Mouse (Mus musculus): ENCODE results near the gene Rcn3. TPM values are rescaled to one million over a fixed set of nuclear protein-coding genes. Genes with fewer than 3 reads are reported as not detected.

Gene Rcn3
- polyA plus RNA-seq (2014; fragmentation: Illumina TruSeq; extraction: RNeasy Lipid Tissue Mini Kit (QIAGEN cat#74804); ENCODE audit: low replicate concordance): not detected

GRCm38 (mm10) chr7:45092048-45092447, at the start of gene Rcn3:
Rcn3 (minus strand) TSS chr7:45092221.

GRCm38 (mm10) chr7:45135993-45136567, 44.1 kb upstream of the Rcn3 start, which contains the start of the genes Gm45713 and Flt3l:
Gm45713 (minus strand) TSS chr7:45136231.
Flt3l (minus strand) TSS chr7:45136432.

GRCm38 (mm10) chr7:45128624-45129246, 36.7 kb upstream of the Rcn3 start, which contains the start of gene Rpl13a:
Rpl13a (minus strand) TSS chr7:45128761.

GRCm38 (mm10) chr7:45124224-45125143, 32.5 kb upstream of the Rcn3 start, which contains the start of gene Rps11:
Rps11 (minus strand) TSS chr7:45124439.

GRCm38 (mm10) chr7:45103652-45104180, 11.7 kb upstream of the Rcn3 start, which contains the start of gene Fcgrt:
Fcgrt (minus strand) TSS chr7:45103851.

GRCm38 (mm10) chr7:45062239-45062835, 29.7 kb downstream of the Rcn3 start, which contains the start of the genes Nosip and Prrg2:
Nosip (plus strand) TSS chr7:45062429.
Prrg2 (minus strand) TSS chr7:45062677.

GRCm38 (mm10) chr7:45052862-45053116, 39.2 kb downstream of the Rcn3 start, which contains the start of gene Prr12:
Prr12 (minus strand) TSS chr7:45052881.

Other genes starting within 250 kb of the Rcn3 start
- gene Akt1s1, start 243.2 kb downstream of the Rcn3 start, polyA plus RNA-seq (2014; fragmentation: Illumina TruSeq; extraction: RNeasy Lipid Tissue Mini Kit (QIAGEN cat#74804); ENCODE audit: low replicate concordance): 1.1 TPM
- gene Tbc1d17, start 243.1 kb downstream of the Rcn3 start, polyA plus RNA-seq (2014; fragmentation: Illumina TruSeq; extraction: RNeasy Lipid Tissue Mini Kit (QIAGEN cat#74804); ENCODE audit: low replicate concordance): not detected
- gene Pnkp, start 235.1 kb downstream of the Rcn3 start, polyA plus RNA-seq (2014; fragmentation: Illumina TruSeq; extraction: RNeasy Lipid Tissue Mini Kit (QIAGEN cat#74804); ENCODE audit: low replicate concordance): not detected
- gene Ptov1, start 222.4 kb downstream of the Rcn3 start, polyA plus RNA-seq (2014; fragmentation: Illumina TruSeq; extraction: RNeasy Lipid Tissue Mini Kit (QIAGEN cat#74804); ENCODE audit: low replicate concordance): not detected
- gene Med25, start 199.5 kb downstream of the Rcn3 start, polyA plus RNA-seq (2014; fragmentation: Illumina TruSeq; extraction: RNeasy Lipid Tissue Mini Kit (QIAGEN cat#74804); ENCODE audit: low replicate concordance): 1.3 TPM
- gene Fuz, start 196.1 kb downstream of the Rcn3 start, polyA plus RNA-seq (2014; fragmentation: Illumina TruSeq; extraction: RNeasy Lipid Tissue Mini Kit (QIAGEN cat#74804); ENCODE audit: low replicate concordance): 0.48 TPM
- 9.8 TPM for gene Ap2a1, start 162.7 kb downstream of the Rcn3 start, polyA plus RNA-seq (2014; fragmentation: Illumina TruSeq; extraction: RNeasy Lipid Tissue Mini Kit (QIAGEN cat#74804); ENCODE audit: low replicate concordance)
- gene Tsks, start 149.0 kb downstream of the Rcn3 start, polyA plus RNA-seq (2014; fragmentation: Illumina TruSeq; extraction: RNeasy Lipid Tissue Mini Kit (QIAGEN cat#74804); ENCODE audit: low replicate concordance): not detected
- gene Cpt1c, start 117.4 kb downstream of the Rcn3 start, polyA plus RNA-seq (2014; fragmentation: Illumina TruSeq; extraction: RNeasy Lipid Tissue Mini Kit (QIAGEN cat#74804); ENCODE audit: low replicate concordance): 0.15 TPM
- 2.3 TPM for gene Prmt1, start 105.7 kb downstream of the Rcn3 start, polyA plus RNA-seq (2014; fragmentation: Illumina TruSeq; extraction: RNeasy Lipid Tissue Mini Kit (QIAGEN cat#74804); ENCODE audit: low replicate concordance)
- 11.1 TPM for gene Irf3, start 94.6 kb downstream of the Rcn3 start, polyA plus RNA-seq (2014; fragmentation: Illumina TruSeq; extraction: RNeasy Lipid Tissue Mini Kit (QIAGEN cat#74804); ENCODE audit: low replicate concordance)
- not detected for gene Bcl2l12, start 93.5 kb downstream of the Rcn3 start, polyA plus RNA-seq (2014; fragmentation: Illumina TruSeq; extraction: RNeasy Lipid Tissue Mini Kit (QIAGEN cat#74804); ENCODE audit: low replicate concordance)
- gene Scaf1, start 75.9 kb downstream of the Rcn3 start, polyA plus RNA-seq (2014; fragmentation: Illumina TruSeq; extraction: RNeasy Lipid Tissue Mini Kit (QIAGEN cat#74804); ENCODE audit: low replicate concordance): 2.0 TPM
- 1.1 TPM for gene Rras, start 74.3 kb downstream of the Rcn3 start, polyA plus RNA-seq (2014; fragmentation: Illumina TruSeq; extraction: RNeasy Lipid Tissue Mini Kit (QIAGEN cat#74804); ENCODE audit: low replicate concordance)
- not detected for gene Prr12, start 39.3 kb downstream of the Rcn3 start, polyA plus RNA-seq (2014; fragmentation: Illumina TruSeq; extraction: RNeasy Lipid Tissue Mini Kit (QIAGEN cat#74804); ENCODE audit: low replicate concordance)
- 4.6 TPM for gene Nosip, start 29.8 kb downstream of the Rcn3 start, polyA plus RNA-seq (2014; fragmentation: Illumina TruSeq; extraction: RNeasy Lipid Tissue Mini Kit (QIAGEN cat#74804); ENCODE audit: low replicate concordance)
- gene Prrg2, start 29.5 kb downstream of the Rcn3 start, polyA plus RNA-seq (2014; fragmentation: Illumina TruSeq; extraction: RNeasy Lipid Tissue Mini Kit (QIAGEN cat#74804); ENCODE audit: low replicate concordance): 9.4 TPM
- 3.7 TPM for gene Fcgrt, start 11.6 kb upstream of the Rcn3 start, polyA plus RNA-seq (2014; fragmentation: Illumina TruSeq; extraction: RNeasy Lipid Tissue Mini Kit (QIAGEN cat#74804); ENCODE audit: low replicate concordance)
- 126 TPM for gene Rps11, start 32.2 kb upstream of the Rcn3 start, polyA plus RNA-seq (2014; fragmentation: Illumina TruSeq; extraction: RNeasy Lipid Tissue Mini Kit (QIAGEN cat#74804); ENCODE audit: low replicate concordance)
- 181 TPM for gene Rpl13a, start 36.5 kb upstream of the Rcn3 start, polyA plus RNA-seq (2014; fragmentation: Illumina TruSeq; extraction: RNeasy Lipid Tissue Mini Kit (QIAGEN cat#74804); ENCODE audit: low replicate concordance)
- gene Gm45713, start 44.0 kb upstream of the Rcn3 start, polyA plus RNA-seq (2014; fragmentation: Illumina TruSeq; extraction: RNeasy Lipid Tissue Mini Kit (QIAGEN cat#74804); ENCODE audit: low replicate concordance): not detected
- 13.9 TPM for gene Flt3l, start 44.2 kb upstream of the Rcn3 start, polyA plus RNA-seq (2014; fragmentation: Illumina TruSeq; extraction: RNeasy Lipid Tissue Mini Kit (QIAGEN cat#74804); ENCODE audit: low replicate concordance)
- gene Pih1d1, start 62.1 kb upstream of the Rcn3 start, polyA plus RNA-seq (2014; fragmentation: Illumina TruSeq; extraction: RNeasy Lipid Tissue Mini Kit (QIAGEN cat#74804); ENCODE audit: low replicate concordance): not detected
- 13.8 TPM for gene Aldh16a1, start 62.4 kb upstream of the Rcn3 start, polyA plus RNA-seq (2014; fragmentation: Illumina TruSeq; extraction: RNeasy Lipid Tissue Mini Kit (QIAGEN cat#74804); ENCODE audit: low replicate concordance)
- not detected for gene Slc17a7, start 71.7 kb upstream of the Rcn3 start, polyA plus RNA-seq (2014; fragmentation: Illumina TruSeq; extraction: RNeasy Lipid Tissue Mini Kit (QIAGEN cat#74804); ENCODE audit: low replicate concordance)
- gene Gfy, start 87.3 kb upstream of the Rcn3 start, polyA plus RNA-seq (2014; fragmentation: Illumina TruSeq; extraction: RNeasy Lipid Tissue Mini Kit (QIAGEN cat#74804); ENCODE audit: low replicate concordance): not detected
- gene Pth2, start 88.8 kb upstream of the Rcn3 start, polyA plus RNA-seq (2014; fragmentation: Illumina TruSeq; extraction: RNeasy Lipid Tissue Mini Kit (QIAGEN cat#74804); ENCODE audit: low replicate concordance): not detected
- not detected for gene Ccdc155, start 112.7 kb upstream of the Rcn3 start, polyA plus RNA-seq (2014; fragmentation: Illumina TruSeq; extraction: RNeasy Lipid Tissue Mini Kit (QIAGEN cat#74804); ENCODE audit: low replicate concordance)
- gene Dkkl1, start 119.9 kb upstream of the Rcn3 start, polyA plus RNA-seq (2014; fragmentation: Illumina TruSeq; extraction: RNeasy Lipid Tissue Mini Kit (QIAGEN cat#74804); ENCODE audit: low replicate concordance): not detected
- 1.7 TPM for gene Tead2, start 123.5 kb upstream of the Rcn3 start, polyA plus RNA-seq (2014; fragmentation: Illumina TruSeq; extraction: RNeasy Lipid Tissue Mini Kit (QIAGEN cat#74804); ENCODE audit: low replicate concordance)
- gene Cd37, start 146.9 kb upstream of the Rcn3 start, polyA plus RNA-seq (2014; fragmentation: Illumina TruSeq; extraction: RNeasy Lipid Tissue Mini Kit (QIAGEN cat#74804); ENCODE audit: low replicate concordance): 2.0 TPM
- not detected for gene Slc6a16, start 148.9 kb upstream of the Rcn3 start, polyA plus RNA-seq (2014; fragmentation: Illumina TruSeq; extraction: RNeasy Lipid Tissue Mini Kit (QIAGEN cat#74804); ENCODE audit: low replicate concordance)
- gene Slc6a21, start 185.3 kb upstream of the Rcn3 start, polyA plus RNA-seq (2014; fragmentation: Illumina TruSeq; extraction: RNeasy Lipid Tissue Mini Kit (QIAGEN cat#74804); ENCODE audit: low replicate concordance): not detected
- gene Trpm4, start 241.6 kb upstream of the Rcn3 start, polyA plus RNA-seq (2014; fragmentation: Illumina TruSeq; extraction: RNeasy Lipid Tissue Mini Kit (QIAGEN cat#74804); ENCODE audit: low replicate concordance): 3.0 TPM
- not detected for gene Hrc, start 243.1 kb upstream of the Rcn3 start, polyA plus RNA-seq (2014; fragmentation: Illumina TruSeq; extraction: RNeasy Lipid Tissue Mini Kit (QIAGEN cat#74804); ENCODE audit: low replicate concordance)